Mouse (Mus musculus) brown adipose tissue, adult 24 weeks (tissue): ENCODE results near the gene Prkch. TPM values are rescaled to one million over a fixed set of nuclear protein-coding genes. Genes with fewer than 3 reads are reported as not detected.

Source experiments
- H3K27ac ChIP-seq: fragments of 200-500 bp; replicated peaks from 2 replicates; pipeline ENCODE4 v1.5.1; 2012; ENCODE audit warnings: low read depth, mild to moderate bottlenecking, low read length
- H3K4me1 ChIP-seq: fragments of 200-500 bp; 2 replicates; pipeline ENCODE4 v1.6.1; 2012; ENCODE audit warnings: low read length, mixed read lengths; ENCODE audit not compliant: control insufficient read depth, insufficient read depth, insufficient read length
- H3K4me3 ChIP-seq: fragments of 200-500 bp; 2 replicates; pipeline ENCODE4 v1.5.1; 2012; ENCODE audit warnings: low read depth, mild to moderate bottlenecking, low read length, moderate library complexity; ENCODE audit not compliant: insufficient read depth
- polyA plus RNA-seq: library from polyadenylated mRNA; stranded (reverse); fragments of >200 nt; gene quantifications from 2 replicates; pipeline ENCODE4 v1.2.4, GENCODE M21; 2012; ENCODE audit not compliant: missing spikeins, insufficient read depth, insufficient read length

Gene Prkch
- polyA plus RNA-seq, 1 experiment: 2.7 TPM

GRCm38 (mm10) chr12:73593021-73593798, 8.6 kb downstream of the Prkch start:
- H3K27ac ChIP-seq: peak overlapping the region; percentile 97
- peaks cover 40% of the 10 kb centered on the region for H3K4me1 ChIP-seq
- H3K4me3 ChIP-seq: 0 out of 2 replicates have a peak overlapping the region, but pooled peaks have one; percentile 9

DNA sequence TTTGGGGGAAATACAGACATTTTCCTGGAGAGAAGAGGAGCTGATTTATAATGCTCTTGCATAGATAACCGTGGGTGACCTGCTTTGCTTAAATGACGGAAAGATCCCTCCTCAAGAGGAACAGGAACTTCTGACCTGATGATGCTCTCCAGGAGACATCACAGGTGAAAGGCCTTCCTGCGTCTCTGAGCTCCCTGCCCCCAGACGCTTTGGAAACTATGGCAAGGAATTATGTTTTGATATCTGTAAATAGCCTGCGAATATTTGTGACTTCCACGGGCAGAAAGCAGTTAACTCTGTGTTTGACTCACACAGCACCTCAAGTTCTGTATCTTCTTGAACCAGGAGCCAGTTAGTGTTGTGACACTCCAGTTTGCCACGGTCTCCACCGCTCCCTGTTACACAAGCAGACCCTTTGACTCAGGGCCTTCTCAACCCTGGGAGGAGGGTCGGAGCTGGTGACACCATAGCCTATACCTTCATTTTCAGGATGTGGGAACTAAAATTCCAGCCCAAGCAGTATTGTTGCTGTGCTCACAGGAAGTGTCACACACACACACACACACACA, 9.7 kb downstream of the Prkch start:
- Histone ChIP-seq H3K27ac (peak overlapping the region; percentile 97), H3K4me1 (peaks cover 41% of the 10 kb centered on the region)

GRCm38 (mm10) chr12:73595226-73595625, 10.6 kb downstream of the Prkch start:
- Histone ChIP-seq H3K4me3 (no peak overlapping the region), H3K4me1 (peaks cover 43% of the 10 kb centered on the region), H3K27ac (peak overlapping the region; percentile 6)

More for the DNA sequence above, 9.7 kb downstream of the Prkch start:
- H3K4me3 ChIP-seq: no peak overlapping the region

DNA sequence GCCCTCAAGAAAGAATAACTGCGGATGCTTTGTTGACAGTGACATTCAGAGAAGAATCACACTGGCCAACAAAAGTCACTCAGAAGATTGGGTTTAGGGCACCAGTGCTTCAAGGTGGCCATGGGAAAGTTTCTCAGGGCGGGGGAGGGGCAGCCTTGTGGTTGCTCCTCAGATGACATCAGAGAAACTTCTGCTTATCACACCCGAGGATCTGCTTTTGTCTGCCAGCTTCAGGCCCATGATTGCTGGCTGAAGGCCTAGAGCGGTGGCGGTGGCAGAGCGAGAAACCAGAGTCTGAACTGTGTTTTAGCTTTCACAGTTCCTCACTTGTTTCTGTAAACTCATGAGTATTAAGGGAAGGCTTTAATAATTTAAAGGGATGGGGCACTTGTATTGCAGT, 13.6 kb downstream of the Prkch start:
- Histone ChIP-seq H3K4me1 (peaks cover 58% of the 10 kb centered on the region), H3K27ac (peak overlapping the region; percentile 28; the same call in 1 of the 2 replicates), H3K4me3 (no peak overlapping the region)

DNA sequence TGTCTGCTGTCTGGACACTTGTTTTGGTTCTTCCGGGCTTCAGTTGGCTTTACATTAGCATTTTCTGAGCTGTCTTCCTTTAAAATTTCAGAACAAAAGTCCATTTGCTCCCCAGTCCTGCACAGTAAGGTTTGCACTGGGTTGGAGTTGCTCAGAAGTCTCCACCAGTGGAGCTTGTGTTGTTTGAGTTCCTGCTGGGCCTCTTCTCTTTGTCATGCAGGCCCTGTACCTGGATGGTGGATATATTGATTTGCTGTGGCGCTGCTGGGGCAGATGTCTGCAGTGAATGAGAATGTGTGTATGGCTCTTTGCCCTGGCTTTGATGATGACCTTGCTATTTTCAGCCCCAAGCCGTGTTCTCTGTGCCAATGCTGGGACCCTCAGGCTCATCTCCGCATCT, 15.9 kb downstream of the Prkch start:
- Histone ChIP-seq H3K27ac (no peak overlapping the region), H3K4me1 (peaks cover 63% of the 10 kb centered on the region), H3K4me3 (no peak overlapping the region)

DNA sequence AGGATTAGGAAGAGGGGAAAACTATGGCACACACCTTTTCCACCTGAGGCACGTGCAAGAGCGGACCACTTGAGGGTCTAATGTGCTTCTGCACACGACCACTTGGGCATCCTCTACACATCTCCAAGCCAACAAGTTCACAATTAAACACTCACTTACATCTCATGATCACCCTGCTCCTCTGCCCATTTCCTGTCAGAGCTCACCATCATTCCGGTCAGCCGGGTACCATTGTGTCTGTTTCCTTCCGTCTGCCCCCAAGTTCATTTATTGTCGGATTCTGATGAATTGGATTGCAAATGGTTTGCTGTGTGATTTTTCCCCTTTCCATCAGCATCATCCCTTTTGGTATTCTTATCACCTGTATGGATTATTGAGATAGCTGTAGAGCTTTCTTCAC, 18.4 kb downstream of the Prkch start:
- Histone ChIP-seq H3K4me3 (no peak overlapping the region), H3K27ac (peak overlapping the region; percentile 31; the same call in 1 of the 2 replicates)

GRCm38 (mm10) chr12:73603653-73604052, 19.1 kb downstream of the Prkch start:
- Histone ChIP-seq H3K4me3 (no peak overlapping the region), H3K4me1 (peaks cover 71% of the 10 kb centered on the region), H3K27ac (peak overlapping the region; percentile 31)

More for the DNA sequence above, 18.4 kb downstream of the Prkch start:
- peaks cover 70% of the 10 kb centered on the region for H3K4me1 ChIP-seq

DNA sequence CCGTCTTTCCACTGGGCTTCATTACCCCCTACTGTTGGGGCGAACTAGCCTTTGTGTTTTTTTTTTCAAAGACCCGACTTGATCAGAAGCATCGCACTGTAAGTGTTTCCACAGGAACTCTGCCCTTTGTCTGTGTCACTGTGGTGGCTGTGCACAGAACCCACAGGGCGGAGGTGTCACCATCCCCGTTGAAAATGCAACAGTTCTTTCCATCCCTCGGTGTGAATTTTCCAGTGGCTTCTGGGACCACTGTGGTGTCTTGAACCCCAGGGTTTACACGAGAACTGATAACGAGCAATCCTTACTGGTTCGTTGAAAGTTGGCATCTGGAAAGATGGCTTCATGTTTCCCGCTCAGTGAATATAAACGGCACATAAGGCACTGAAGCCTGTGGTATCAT, 20.2 kb downstream of the Prkch start:
- 0 out of 2 replicates have a peak overlapping the region, but pooled peaks have one; percentile 19 for H3K27ac ChIP-seq
- no peak overlapping the region for H3K4me3 ChIP-seq
- peaks cover 73% of the 10 kb centered on the region for H3K4me1 ChIP-seq

- H3K27ac ChIP-seq: peak overlapping the region; percentile 19; the same call in 1 of the 2 replicates
- peaks cover 76% of the 10 kb centered on the region for H3K4me1 ChIP-seq
- H3K4me3 ChIP-seq: no peak overlapping the region
Observed at GRCm38 (mm10) chr12:73605174-73605573, 20.6 kb downstream of the Prkch start.

DNA sequence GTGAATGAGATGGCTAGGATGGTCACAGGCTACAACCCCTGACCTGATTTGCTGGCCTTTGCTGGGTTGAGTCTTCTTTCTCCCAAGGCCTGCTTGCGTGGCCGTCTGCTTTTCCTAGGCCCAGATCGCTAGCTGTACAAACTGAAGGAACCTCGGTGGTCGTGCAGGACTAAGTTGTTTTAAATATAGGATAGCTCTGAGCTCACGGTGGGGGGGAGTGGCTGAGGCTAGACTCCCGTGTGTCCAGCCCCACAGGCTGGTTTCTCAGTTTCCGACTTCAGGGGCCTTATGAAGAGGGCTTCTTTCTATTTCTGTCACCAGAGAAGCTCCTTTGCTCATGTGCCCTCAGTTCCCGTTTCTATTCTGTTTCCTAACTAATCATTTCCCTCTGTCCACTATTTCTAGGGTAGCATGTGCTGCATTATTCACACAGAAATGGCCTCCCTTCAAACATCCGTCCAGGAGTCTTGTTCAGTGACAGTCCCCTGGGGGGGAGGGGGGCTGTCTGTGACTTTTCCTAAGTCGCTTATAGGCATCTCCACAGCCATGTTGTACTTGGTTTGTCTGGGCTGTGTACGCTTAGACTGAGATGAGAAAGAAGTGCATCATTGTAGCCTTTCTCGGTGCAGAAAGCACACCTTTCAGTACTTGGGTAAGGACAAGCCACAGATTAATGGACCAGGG, 22.9 kb downstream of the Prkch start:
- Histone ChIP-seq H3K4me3 (no peak overlapping the region), H3K27ac (peak overlapping the region; percentile 60), H3K4me1 (peaks cover 77% of the 10 kb centered on the region)

GRCm38 (mm10) chr12:73608065-73608397, 23.4 kb downstream of the Prkch start:
- H3K27ac ChIP-seq: peak overlapping the region; percentile 60; the same call in 1 of the 2 replicates
- H3K4me1 ChIP-seq: peaks cover 77% of the 10 kb centered on the region
- no peak overlapping the region for H3K4me3 ChIP-seq

DNA sequence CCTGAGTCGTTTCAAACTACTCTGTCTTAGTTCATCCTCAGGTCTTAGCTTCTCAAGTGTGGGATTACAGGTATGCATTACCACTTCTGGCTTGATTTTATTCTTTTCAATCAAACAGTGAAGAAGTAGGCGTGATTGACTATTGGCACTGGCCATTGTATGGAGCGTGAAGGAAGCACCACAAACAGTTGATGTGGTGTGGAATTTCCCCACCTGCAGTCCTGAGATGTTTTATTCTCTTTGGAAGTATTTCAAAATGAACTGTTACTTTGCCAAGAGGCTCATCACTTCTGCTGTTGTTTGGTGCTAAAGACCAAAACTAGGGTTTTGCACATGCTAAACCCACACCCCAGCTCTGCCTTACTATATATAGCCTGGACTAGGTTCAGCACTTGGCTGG, 24.7 kb downstream of the Prkch start:
- no peak overlapping the region for H3K4me3 ChIP-seq
- H3K27ac ChIP-seq: no peak overlapping the region
- peaks cover 75% of the 10 kb centered on the region for H3K4me1 ChIP-seq

DNA sequence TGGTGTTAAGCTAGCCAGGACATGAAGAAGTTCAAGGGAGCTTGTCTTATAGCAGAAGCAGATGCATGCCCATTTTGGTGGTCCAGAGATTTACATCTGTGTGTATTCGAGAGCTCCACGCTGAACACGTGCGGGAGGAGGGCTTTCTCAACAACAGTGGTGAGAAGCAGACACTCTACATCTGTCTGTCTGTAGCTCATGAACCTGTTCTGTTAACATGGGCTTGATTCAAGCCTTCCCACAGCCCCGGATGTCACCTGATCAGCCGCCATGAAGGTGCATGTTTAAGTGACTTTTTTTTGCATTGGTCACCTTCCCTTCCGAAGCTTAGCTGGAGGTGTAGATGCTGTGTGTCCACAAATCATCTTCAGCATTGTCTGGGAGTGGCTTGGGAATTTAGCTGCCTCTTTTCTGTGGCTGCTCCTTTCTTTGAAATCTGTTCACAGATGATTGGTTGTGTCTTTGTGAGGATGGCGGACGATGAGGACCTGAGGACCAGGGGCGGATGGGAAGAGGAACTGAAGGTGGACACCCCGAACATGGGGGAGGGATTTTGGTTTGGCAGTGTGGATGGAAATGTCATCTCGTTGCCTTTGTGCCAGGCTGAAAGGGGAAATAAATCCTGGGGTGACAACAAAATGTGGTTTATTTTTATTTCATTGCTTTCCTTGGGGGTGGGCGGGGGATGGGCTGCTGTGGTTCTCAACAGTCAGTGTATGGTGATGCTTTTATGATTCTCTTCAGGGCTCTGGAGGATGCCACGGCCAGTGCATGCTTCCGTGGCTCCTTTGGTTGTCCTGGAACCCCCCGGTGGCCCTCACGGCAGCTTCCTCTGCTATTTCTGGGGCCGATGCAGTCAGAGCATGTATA, 25.3 kb downstream of the Prkch start:
- Histone ChIP-seq H3K4me3 (no peak overlapping the region), H3K27ac (peak overlapping the region; percentile 65), H3K4me1 (peaks cover 70% of the 10 kb centered on the region)

DNA sequence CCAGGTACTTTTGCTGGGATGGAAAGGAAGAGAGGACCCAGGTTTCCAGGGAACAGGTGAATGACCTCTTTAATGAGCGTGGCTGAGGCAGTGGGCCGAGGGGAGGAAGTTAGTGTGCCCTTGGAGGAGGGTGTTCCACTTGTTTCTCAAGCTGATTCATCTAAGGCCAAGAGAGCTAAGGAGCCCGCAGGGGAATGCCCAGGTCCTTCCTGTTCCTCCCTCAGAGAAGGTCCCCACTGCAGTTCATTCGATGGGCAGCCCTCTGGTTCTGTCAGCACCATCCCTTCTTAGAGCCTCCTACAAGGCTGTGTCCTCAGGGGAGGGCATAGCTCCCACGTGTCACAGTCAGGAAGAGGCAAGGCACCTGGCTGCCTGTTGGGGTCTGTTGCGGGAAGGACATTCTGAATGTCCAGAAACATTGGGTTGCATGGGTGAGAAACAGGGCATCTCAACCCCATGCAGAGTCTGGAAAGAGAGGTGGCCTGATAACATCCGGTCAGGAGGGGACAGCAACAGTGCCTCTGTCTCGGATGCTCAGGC, 26.3 kb downstream of the Prkch start:
- Histone ChIP-seq H3K4me3 (no peak overlapping the region), H3K27ac (peak overlapping the region; percentile 65), H3K4me1 (peaks cover 61% of the 10 kb centered on the region)
